Mouse (Mus musculus) midbrain, embryonic 13.5 days (tissue): Measurements from ENCODE around the gene Lexm. TPM values are rescaled to one million over a fixed set of nuclear protein-coding genes. Genes with fewer than 3 reads are reported as not detected.
A peak's percentile ranks its signal among the peaks of the same experiment; 100 is the strongest.

Source experiments
- ATAC-seq: fragments of 200-750 bp; cut with Nextera tagmentation; 2 replicates; pipeline ENCODE4 v1.8.0; 2017; ENCODE audit warnings: mild to moderate bottlenecking, moderate TSS enrichment, moderate library complexity
- H3K27ac ChIP-seq: fragments of 300-500 bp; sonication (generic); 2 replicates; pipeline ENCODE4 v1.5.1; 2015; ENCODE audit warnings: inconsistent platforms, mild to moderate bottlenecking, moderate library complexity
- H3K27me3 ChIP-seq: fragments of 300-500 bp; sonication (generic); 2 replicates; pipeline ENCODE4 v1.6.1; 2015; ENCODE audit warnings: mild to moderate bottlenecking, inconsistent platforms
- H3K36me3 ChIP-seq: fragments of 300-500 bp; sonication (generic); 2 replicates; pipeline ENCODE4 v1.6.1; 2015; ENCODE audit warnings: mild to moderate bottlenecking, inconsistent platforms
- H3K4me1 ChIP-seq: fragments of 300-500 bp; sonication (generic); replicated peaks from 2 replicates; pipeline ENCODE4 v1.6.1; 2015; ENCODE audit warnings: inconsistent platforms
- H3K4me2 ChIP-seq: fragments of 300-500 bp; sonication (generic); replicated peaks from 2 replicates; pipeline ENCODE4 v1.6.1; 2015; ENCODE audit warnings: moderate library complexity, mild to moderate bottlenecking, inconsistent platforms
- H3K4me3 ChIP-seq: fragments of 300-500 bp; sonication (generic); replicated peaks from 2 replicates; pipeline ENCODE4 v1.5.1; 2015; ENCODE audit warnings: mild to moderate bottlenecking, inconsistent platforms
- H3K9ac ChIP-seq: fragments of 300-500 bp; sonication (generic); replicated peaks from 2 replicates; pipeline ENCODE4 v1.6.1; 2015; ENCODE audit warnings: mild to moderate bottlenecking, inconsistent platforms
- H3K9me3 ChIP-seq: fragments of 300-500 bp; sonication (generic); 2 replicates; pipeline ENCODE4 v1.6.1; 2016; ENCODE audit warnings: mild to moderate bottlenecking, inconsistent platforms
- WGBS: fragments of 180-500 bp; shearing (Covaris S2); methylation state at CpG from one replicate; pipeline ENCODE4 v1.1.7; 2015; 5-methylcytosine and 5-hydroxymethylcytosine counted together
- polyA plus RNA-seq: library from polyadenylated mRNA; unstranded; fragments of >200 nt; fragmentation: Nextera tagmentation; extraction: Ambion mirVana; gene quantifications from 2 replicates; pipeline ENCODE4 v1.2.1, GENCODE M21; 2015

Gene Lexm
- polyA plus RNA-seq, 1 experiment from 2014 or later, result 0.13 TPM

DNA sequence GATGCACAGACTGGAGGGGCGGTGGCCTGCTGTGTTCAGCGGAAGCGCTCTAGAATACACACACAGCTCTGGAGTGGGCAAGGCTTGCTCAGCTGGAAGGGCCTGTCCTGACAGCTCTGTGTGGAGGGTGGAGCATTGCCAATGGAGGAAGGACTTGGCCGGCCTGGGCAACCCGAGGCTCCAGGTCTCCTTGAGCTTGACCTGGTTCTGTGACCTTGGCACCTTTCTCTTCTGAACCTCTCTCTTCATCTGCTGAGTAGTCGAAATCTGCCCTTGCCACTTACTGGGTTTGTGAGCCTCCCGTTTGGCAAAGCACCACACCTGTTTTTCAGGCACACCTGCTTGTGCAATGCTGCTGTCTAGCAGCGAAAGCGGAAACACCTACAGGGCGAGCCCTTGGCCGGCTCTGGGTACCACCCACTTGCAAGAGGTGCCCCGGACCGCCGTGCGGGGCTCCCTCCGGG, 5.0 kb upstream of the Lexm start, which contains the start of gene Ttc22:
TSS of gene Ttc22 (plus strand) at position 403 of the 464 bp plus-strand sequence.
- Histone ChIP-seq H3K9ac (no peak within 1 kb of the TSS), H3K4me2 (no peak within 1 kb of the TSS), H3K9me3 (no peaks in the 10 kb centered on the region), H3K27me3 (peaks cover 43% of the 10 kb centered on the region), H3K36me3 (no peaks in the 10 kb centered on the region), H3K4me1 (peaks cover 12% of the 10 kb centered on the region), H3K27ac (no peak within 1 kb of the TSS), H3K4me3 (no peak within 1 kb of the TSS)
- WGBS, result 24% methylated on average over 16 of the region's 16 CpGs
- ATAC-seq, result no peak

DNA sequence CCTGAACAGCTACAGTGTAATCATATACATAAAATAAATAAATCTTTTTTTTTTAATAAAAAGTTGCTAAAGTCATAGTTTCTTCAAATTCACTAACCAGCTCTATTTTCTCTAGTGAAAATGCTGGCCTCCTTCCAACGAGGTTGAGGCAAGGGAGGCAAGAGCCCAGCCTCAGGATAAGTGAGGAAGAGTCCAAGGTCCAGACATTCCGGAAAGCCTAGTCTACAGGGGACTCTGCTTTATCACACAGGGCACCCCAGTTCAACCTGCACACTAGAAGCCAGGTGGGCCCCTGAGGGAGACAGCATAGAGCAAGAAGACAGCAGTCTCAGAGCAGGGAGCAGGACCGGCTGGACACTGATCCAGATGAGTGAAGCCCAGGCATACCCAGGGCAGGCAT, 4.4 kb upstream of the Lexm start:
- WGBS, result 74% methylated on average over 3 of the region's 3 CpGs
- no peak overlapping the region for H3K27ac ChIP-seq
- H3K4me1 ChIP-seq, result peaks cover 14% of the 10 kb centered on the region
- no peaks in the 10 kb centered on the region for H3K36me3 ChIP-seq
- H3K4me2 ChIP-seq, result no peak overlapping the region
- peaks cover 43% of the 10 kb centered on the region for H3K27me3 ChIP-seq
- H3K9ac ChIP-seq, result no peak overlapping the region
- ATAC-seq, result no peak
- no peaks in the 10 kb centered on the region for H3K9me3 ChIP-seq
- H3K4me3 ChIP-seq, result no peak overlapping the region

DNA sequence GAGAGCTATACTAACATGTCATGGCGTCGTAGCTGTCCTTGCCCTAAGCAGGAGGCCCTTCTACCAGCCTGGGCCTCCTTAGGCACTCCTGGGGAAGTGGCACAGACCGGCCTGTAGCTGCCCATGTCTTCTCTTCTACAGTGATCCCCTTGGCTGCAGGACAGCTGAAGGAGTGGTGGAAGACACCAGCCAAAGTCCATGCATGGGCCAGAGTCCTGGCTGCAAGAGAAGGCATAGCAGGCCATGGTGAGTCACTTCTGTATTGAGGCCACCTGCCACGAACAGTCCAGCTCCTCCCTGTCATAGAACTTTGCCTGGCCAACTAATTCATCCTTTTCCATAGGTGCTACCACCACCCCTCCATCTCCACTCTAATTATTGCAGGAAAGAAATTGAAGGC, 1.9 kb upstream of the Lexm start:
- 87% methylated on average over 4 of the region's 4 CpGs for WGBS
- H3K4me2 ChIP-seq, result no peak overlapping the region
- H3K27me3 ChIP-seq, result peaks cover 30% of the 10 kb centered on the region
- no peak overlapping the region for H3K9ac ChIP-seq
- peaks cover 12% of the 10 kb centered on the region for H3K4me1 ChIP-seq
- no peaks in the 10 kb centered on the region for H3K36me3 ChIP-seq
- no peak overlapping the region for H3K4me3 ChIP-seq
- no peak overlapping the region for H3K27ac ChIP-seq
- H3K9me3 ChIP-seq, result no peaks in the 10 kb centered on the region
- ATAC-seq, result no peak

DNA sequence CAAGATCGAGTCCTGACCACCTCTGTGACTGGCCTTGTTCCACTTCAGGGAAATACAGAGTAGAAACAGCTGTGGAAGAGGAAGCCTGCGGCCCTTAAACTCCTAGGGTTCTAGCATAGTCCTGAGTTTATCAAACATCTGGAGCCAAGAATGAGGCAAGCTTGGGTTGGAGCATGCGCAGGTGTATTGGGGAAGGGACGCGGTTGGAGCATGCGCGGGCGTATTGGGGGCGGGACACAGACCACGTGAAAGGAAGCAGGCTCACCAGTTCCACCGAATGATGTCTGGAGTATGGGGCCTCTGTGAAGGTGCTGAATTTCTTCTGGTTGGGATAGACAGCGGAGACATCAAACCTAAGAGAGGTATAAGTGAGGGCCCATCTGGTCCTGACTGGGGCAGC, 1.4 kb downstream of the Lexm start:
- Histone ChIP-seq H3K4me2 (no peak overlapping the region), H3K36me3 (no peaks in the 10 kb centered on the region), H3K4me3 (no peak overlapping the region), H3K27me3 (peaks cover 5% of the 10 kb centered on the region; the same call in 1 of the 2 replicates), H3K4me1 (peaks cover 9% of the 10 kb centered on the region), H3K9me3 (no peaks in the 10 kb centered on the region), H3K27ac (no peak overlapping the region), H3K9ac (no peak overlapping the region)
- no peak for ATAC-seq
- 88% methylated on average over 12 of the region's 12 CpGs for WGBS

DNA sequence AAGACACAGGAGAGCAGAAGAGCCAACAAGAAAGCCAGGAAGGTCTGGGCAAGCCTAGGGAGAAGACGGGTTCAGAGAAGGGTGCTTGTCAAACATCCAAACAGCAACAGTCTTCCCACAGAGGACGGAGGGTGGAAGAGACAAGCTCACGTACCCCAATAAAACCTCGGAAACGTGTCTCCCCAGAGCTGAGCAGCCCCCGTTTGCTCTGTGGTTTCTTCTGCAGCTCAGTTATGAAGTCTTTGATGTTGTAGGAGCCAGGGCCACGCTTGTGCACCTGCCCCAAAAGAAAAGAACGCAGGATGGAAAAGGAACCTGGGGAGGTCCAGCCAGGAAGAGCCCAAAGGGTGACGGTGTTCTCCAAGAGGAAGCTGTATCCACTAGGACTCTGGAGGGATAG, 2.2 kb downstream of the Lexm start:
- no peak overlapping the region for H3K9ac ChIP-seq
- H3K4me3 ChIP-seq, result no peak overlapping the region
- H3K9me3 ChIP-seq, result no peaks in the 10 kb centered on the region
- ATAC-seq, result no peak
- H3K27me3 ChIP-seq, result peaks cover 5% of the 10 kb centered on the region; the same call in 1 of the 2 replicates
- H3K36me3 ChIP-seq, result no peaks in the 10 kb centered on the region
- no peak overlapping the region for H3K4me2 ChIP-seq
- H3K27ac ChIP-seq, result no peak overlapping the region
- WGBS, result 86% methylated on average over 9 of the region's 9 CpGs
- H3K4me1 ChIP-seq, result peaks cover 9% of the 10 kb centered on the region

DNA sequence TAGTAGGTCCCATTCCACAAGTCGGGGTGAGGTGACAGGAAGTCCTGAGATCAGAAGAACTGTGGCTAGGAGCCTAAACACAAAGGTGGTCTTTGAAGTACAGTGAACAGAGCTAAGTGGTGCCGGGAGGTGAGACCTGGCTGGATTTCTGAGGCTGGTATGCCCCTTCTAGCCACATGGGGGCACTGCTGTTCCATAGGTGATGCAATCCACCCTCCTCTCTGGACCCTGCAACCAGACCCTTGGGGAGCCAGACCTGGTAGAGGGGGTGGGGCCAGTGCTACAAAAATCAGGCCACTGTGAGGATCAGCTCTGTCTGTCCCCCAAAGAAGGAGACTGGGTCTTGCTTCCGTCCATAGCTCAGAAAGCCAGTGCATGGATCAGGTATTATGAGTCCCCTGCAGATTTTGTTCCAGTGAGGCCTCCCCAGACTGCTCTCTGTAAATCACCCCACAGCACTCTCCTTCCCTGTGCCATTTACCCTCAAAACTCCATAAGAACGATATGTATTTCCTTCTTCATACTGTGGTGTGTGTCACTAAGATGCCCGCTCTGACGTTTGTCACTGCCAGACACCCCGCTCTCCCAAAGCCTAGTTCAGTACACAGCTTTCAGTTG, 2.8 kb downstream of the Lexm start:
- H3K4me3 ChIP-seq, result no peak overlapping the region
- WGBS, result 42% methylated on average over 7 of the region's 7 CpGs
- H3K27ac ChIP-seq, result no peak overlapping the region
- no peak overlapping the region for H3K4me2 ChIP-seq
- peak; percentile 78 for ATAC-seq
- H3K27me3 ChIP-seq, result peaks cover 5% of the 10 kb centered on the region; the same call in 1 of the 2 replicates
- H3K36me3 ChIP-seq, result no peaks in the 10 kb centered on the region
- peaks cover 9% of the 10 kb centered on the region for H3K4me1 ChIP-seq
- H3K9me3 ChIP-seq, result no peaks in the 10 kb centered on the region
- no peak overlapping the region for H3K9ac ChIP-seq

DNA sequence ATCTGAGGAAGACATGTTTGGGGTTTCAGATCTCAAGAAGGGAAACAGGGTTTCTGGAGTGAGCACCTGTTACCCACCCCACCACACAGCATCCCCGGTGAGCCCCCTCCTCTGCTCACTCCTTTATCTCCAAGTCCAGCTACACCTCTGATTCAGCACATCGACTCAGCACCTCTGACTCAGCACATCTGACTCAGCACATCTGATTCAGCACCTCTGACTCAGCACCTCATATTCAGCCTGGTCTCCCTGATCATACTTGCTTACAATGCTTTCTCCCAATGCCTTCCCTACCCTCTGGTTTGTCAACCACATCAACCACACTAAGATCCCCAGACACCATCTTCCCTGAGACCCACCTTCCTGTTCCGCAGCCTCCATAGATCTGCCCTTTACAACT, 3.5 kb downstream of the Lexm start:
- WGBS, result 75% methylated on average over 3 of the region's 3 CpGs
- Histone ChIP-seq H3K9ac (no peak overlapping the region), H3K4me2 (no peak overlapping the region), H3K4me1 (peaks cover 9% of the 10 kb centered on the region), H3K4me3 (no peak overlapping the region), H3K27ac (no peak overlapping the region), H3K9me3 (no peaks in the 10 kb centered on the region), H3K36me3 (no peaks in the 10 kb centered on the region), H3K27me3 (peaks cover 2% of the 10 kb centered on the region; the same call in 1 of the 2 replicates)
- no peak for ATAC-seq

DNA sequence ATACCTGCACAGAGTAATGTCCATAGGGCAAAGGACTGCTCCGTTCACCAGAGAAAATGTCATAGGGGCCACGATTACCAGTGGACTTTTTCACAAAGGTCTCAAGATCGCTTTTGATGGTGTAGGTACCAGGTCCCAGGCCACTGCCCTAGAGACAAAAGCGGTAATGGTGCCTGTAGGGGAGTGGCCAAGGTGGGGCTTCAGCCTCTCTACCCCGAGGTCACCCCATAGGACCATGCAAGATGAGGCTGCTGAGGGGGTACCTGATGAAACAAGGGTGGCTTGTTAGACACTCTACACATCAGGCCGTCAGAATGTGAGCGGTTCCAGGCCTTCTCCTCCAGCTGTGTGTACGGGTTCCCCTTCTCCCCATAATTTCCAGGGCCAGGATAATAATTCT, 3.9 kb downstream of the Lexm start:
- no peak overlapping the region for H3K4me3 ChIP-seq
- H3K9me3 ChIP-seq, result no peaks in the 10 kb centered on the region
- no peak overlapping the region for H3K9ac ChIP-seq
- no peak overlapping the region for H3K27ac ChIP-seq
- H3K4me2 ChIP-seq, result no peak overlapping the region
- no peaks in the 10 kb centered on the region for H3K36me3 ChIP-seq
- no peaks in the 10 kb centered on the region; the same call in 1 of the 2 replicates for H3K27me3 ChIP-seq
- peaks cover 9% of the 10 kb centered on the region for H3K4me1 ChIP-seq
- 78% methylated on average over 8 of the region's 8 CpGs for WGBS
- ATAC-seq, result no peak

DNA sequence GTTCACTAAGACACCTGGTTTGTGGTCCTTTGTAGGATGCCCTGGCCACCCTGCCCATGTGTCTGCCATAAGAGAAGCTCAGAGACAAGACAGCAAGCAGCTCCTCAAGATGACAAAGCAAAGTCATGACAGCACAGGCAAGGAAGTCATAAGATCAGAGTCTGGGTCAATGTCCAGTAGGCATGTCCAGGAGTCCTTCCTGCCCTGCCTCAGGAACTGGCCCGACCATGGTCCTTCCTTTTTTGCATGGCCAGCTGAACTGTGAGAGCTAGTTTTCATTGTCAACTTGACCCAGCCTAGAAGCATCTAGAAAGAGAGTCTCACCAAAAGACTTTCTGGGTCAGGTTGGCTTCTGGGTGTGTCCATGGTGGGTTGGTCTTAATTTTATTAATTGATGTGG, 9.1 kb downstream of the Lexm start:
- Histone ChIP-seq H3K36me3 (no peaks in the 10 kb centered on the region), H3K9me3 (no peaks in the 10 kb centered on the region), H3K27ac (no peak overlapping the region), H3K9ac (no peak overlapping the region), H3K27me3 (no peaks in the 10 kb centered on the region; the same call in 1 of the 2 replicates), H3K4me2 (no peak overlapping the region), H3K4me1 (peaks cover 8% of the 10 kb centered on the region; the same call in 1 of the 2 replicates), H3K4me3 (no peak overlapping the region)
- WGBS, result 89% methylated on average over 1 of the region's 1 CpGs
- no peak for ATAC-seq

DNA sequence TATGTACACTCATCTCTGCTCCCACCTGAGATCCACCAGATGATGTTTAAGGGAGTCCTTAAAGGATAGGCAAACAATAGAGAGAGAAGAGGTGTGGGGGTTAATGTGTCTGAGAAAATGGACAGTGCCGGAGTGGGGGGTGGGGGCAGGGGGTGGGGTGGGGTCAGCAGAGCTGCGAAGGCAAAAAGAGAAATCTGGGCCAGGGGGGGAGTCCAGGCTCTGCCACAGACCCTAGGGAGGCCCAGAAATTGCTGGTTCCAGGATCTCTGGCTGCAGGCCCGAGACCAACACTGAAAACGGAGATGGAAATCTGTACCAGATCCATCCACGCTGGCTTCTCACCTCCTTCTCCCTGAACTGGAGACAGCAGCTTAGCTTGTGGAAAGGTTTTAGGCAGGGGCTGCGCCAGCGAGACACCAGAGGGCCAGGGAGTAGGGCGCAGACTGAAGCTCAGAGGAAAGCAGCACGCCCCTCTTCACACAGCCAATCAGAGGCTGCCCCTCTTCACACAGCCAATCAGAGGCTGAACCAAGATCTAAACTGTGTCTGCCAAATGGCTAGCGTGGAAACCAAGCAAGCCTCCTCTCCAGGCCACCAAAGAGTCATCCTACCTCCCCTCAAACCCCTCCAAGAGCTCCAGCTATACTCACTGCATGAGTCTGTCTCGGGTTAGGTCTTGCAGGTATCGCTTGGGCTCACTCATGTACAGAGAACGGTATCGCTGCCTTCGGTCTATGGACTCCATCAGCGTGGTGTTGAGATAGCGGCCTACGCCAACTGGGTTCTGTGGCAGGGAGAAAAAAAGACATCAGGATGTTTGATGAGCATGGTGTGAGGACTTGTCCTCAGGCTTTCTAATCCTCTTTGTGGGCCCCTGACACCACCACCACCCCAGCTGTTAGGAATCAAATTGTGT, 10.1 kb downstream of the Lexm start:
- no peaks in the 10 kb centered on the region for H3K36me3 ChIP-seq
- 44% methylated on average over 18 of the region's 18 CpGs for WGBS
- H3K4me2 ChIP-seq, result peak overlapping the region; percentile 42
- H3K27me3 ChIP-seq, result no peaks in the 10 kb centered on the region
- H3K9me3 ChIP-seq, result no peaks in the 10 kb centered on the region
- H3K4me1 ChIP-seq, result peaks cover 8% of the 10 kb centered on the region; the same call in 1 of the 2 replicates
- peak overlapping the region; percentile 12; the same call in 1 of the 2 replicates for H3K4me3 ChIP-seq
- peak overlapping the region; percentile 34 for H3K9ac ChIP-seq
- ATAC-seq, result peak; percentile 95
- no peak overlapping the region for H3K27ac ChIP-seq

DNA sequence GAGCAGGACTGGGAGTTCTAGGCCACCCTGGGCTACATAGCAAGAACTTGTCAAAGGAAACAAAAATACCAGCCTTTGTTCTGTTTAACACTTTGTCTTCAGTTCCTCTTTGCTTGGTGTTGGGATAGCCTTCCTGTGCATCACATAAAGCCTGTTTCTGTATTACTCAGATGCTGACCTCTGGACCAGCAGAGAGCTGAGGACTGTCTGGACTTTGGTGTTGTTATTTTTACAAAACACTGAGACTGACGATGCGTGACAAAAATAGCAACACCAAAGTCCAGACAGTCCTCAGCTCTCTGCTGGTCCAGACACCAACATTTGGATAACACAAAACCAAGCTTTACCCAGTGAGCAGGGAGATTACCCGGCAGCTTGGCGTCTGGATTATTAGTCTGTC, 16.3 kb downstream of the Lexm start:
- Histone ChIP-seq H3K36me3 (no peaks in the 10 kb centered on the region), H3K9me3 (no peaks in the 10 kb centered on the region), H3K9ac (no peak overlapping the region), H3K27ac (no peak overlapping the region), H3K4me2 (no peak overlapping the region), H3K4me1 (no peaks in the 10 kb centered on the region), H3K4me3 (no peak overlapping the region), H3K27me3 (no peaks in the 10 kb centered on the region)
- no peak for ATAC-seq
- 89% methylated on average over 4 of the region's 4 CpGs for WGBS

DNA sequence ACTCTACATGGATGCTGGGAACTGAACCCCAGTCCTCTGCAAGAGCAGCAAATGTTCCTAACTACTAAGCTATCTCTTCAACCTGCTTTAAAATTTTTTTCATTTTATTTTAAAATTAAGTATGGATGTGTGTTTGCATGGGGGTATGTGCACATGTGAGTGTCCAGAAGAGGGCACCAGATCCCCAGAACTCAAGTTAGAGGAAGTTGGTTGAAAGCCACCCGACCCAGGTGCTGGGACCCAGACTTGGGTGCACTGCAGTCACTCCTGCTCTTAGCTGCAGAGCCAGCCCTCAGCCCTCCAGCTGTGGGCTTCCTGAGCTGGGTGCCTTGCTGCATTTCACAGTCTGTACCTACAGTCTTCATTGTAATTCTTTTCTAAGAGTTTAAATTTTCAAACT, 17.6 kb downstream of the Lexm start:
- H3K27me3 ChIP-seq, result no peaks in the 10 kb centered on the region
- no peak for ATAC-seq
- H3K9me3 ChIP-seq, result no peaks in the 10 kb centered on the region
- no peak overlapping the region for H3K4me2 ChIP-seq
- no peaks in the 10 kb centered on the region for H3K4me1 ChIP-seq
- H3K9ac ChIP-seq, result no peak overlapping the region
- WGBS, result 52% methylated on average over 1 of the region's 1 CpGs
- no peak overlapping the region for H3K27ac ChIP-seq
- no peak overlapping the region for H3K4me3 ChIP-seq
- no peaks in the 10 kb centered on the region for H3K36me3 ChIP-seq
